Mouse (Mus musculus): ENCODE results near the gene Vps26a. TPM values are rescaled to one million over a fixed set of nuclear protein-coding genes. Genes with fewer than 3 reads are reported as not detected.

The Vps26a gene
- total RNA-seq, 2 experiments from 2014 or later: 49.5 to 51.0 TPM

GRCm38 (mm10) chr10:62420399-62420798 lies 66.2 kb downstream of the Vps26a start:
- DNase-seq (ENCODE audit: low spot score in 2 of 2): no peak

GRCm38 (mm10) chr10:62419422-62419821 lies 67.2 kb downstream of the Vps26a start:
- DNase-seq (ENCODE audit: low spot score in 2 of 2): no peak

- DNase-seq (ENCODE audit: low spot score in 2 of 2): no peak
Observed at GRCm38 (mm10) chr10:62418831-62419356, 67.7 kb downstream of the Vps26a start.

- no peak for DNase-seq (ENCODE audit: low spot score in 2 of 2)
Observed at GRCm38 (mm10) chr10:62413606-62413982, 73.0 kb downstream of the Vps26a start.

GRCm38 (mm10) chr10:62412906-62413605 lies 73.5 kb downstream of the Vps26a start:
- no peak for DNase-seq (ENCODE audit: low spot score in 2 of 2)

- DNase-seq (ENCODE audit: low spot score in 2 of 2): peak in 1 of 2 experiments; percentile 27
Observed at GRCm38 (mm10) chr10:62411431-62412410, 74.9 kb downstream of the Vps26a start.

- peak; percentile 71 to 73 for DNase-seq (ENCODE audit: low spot score in 2 of 2)
Observed at GRCm38 (mm10) chr10:62410943-62411342, 75.7 kb downstream of the Vps26a start.

Other genes with a start within 250 kb of the Vps26a start
- under 1 TPM; 0.23 to 0.30 TPM for gene Tacr2, start 234.4 kb downstream of the Vps26a start, total RNA-seq (2021)
- gene Hk1, start 106.9 kb downstream of the Vps26a start, total RNA-seq (2021): 100 to 1,000 TPM; 311 to 318 TPM
- gene Hkdc1, start 64.3 kb downstream of the Vps26a start, total RNA-seq (2021): 1 to 10 TPM; 5.9 to 7.2 TPM
- gene 4930507D05Rik, start 37.3 kb downstream of the Vps26a start, total RNA-seq (2021): 1 to 10 TPM in 1 of 2 experiments, under 1 TPM in 1; 0.72 to 1.3 TPM
- 10 to 100 TPM; 22.0 to 23.7 TPM for gene Supv3l1, start 37.1 kb downstream of the Vps26a start, total RNA-seq (2021)
- gene Srgn, start 40.6 kb upstream of the Vps26a start, total RNA-seq (2021): 10 to 100 TPM in 1 of 2 experiments, 1 to 10 TPM in 1; 8.0 to 10.0 TPM
- gene Kif1bp, start 91.7 kb upstream of the Vps26a start, total RNA-seq (2021): 100 to 1,000 TPM; 179 to 185 TPM
- gene Ddx21, start 115.5 kb upstream of the Vps26a start, total RNA-seq (2021): 10 to 100 TPM; 21.1 to 21.3 TPM
- gene Ddx50, start 164.4 kb upstream of the Vps26a start, total RNA-seq (2021): 100 to 1,000 TPM in 1 of 2 experiments, 10 to 100 TPM in 1; 89.0 to 101 TPM
- gene Stox1, start 239.3 kb upstream of the Vps26a start, total RNA-seq (2021): 1 to 10 TPM; 3.3 to 4.4 TPM